Mouse (Mus musculus) heart, postnatal 4 days (tissue): Measurements from ENCODE around the gene Sema4g. TPM values are rescaled to one million over a fixed set of nuclear protein-coding genes. Genes with fewer than 3 reads are reported as not detected.

Experiments
- DNase-seq: peaks from one replicate; pipeline ENCODE4 v3.0.0; 2021
- total RNA-seq, 2 experiments: library from RNA; stranded (reverse); gene quantifications; 2 replicates each; pipeline ENCODE4 v1.2.3; 2021

Sema4g gene
- total RNA-seq, 2 experiments from 2014 or later = 1.2 to 2.0 TPM

GRCm38 (mm10) chr19:45048644-45049365 is 59.9 kb downstream of the Sema4g start:
- no peak for DNase-seq

- DNase-seq = no peak
Measured at GRCm38 (mm10) chr19:45049523-45049922, 60.6 kb downstream of the Sema4g start.

Other genes starting within 250 kb of the Sema4g start
- not detected for gene Pax2, start 233.1 kb upstream of the Sema4g start, total RNA-seq
- gene Slf2, start 58.0 kb upstream of the Sema4g start, total RNA-seq = 10 to 100 TPM; 37.2 to 40.9 TPM
- 10 to 100 TPM; 12.3 to 14.4 TPM for gene Twnk, start 16.6 kb downstream of the Sema4g start, total RNA-seq
- gene Mrpl43, start 17.3 kb downstream of the Sema4g start, total RNA-seq = 10 to 100 TPM; 45.3 to 45.5 TPM
- gene Lzts2, start 25.3 kb downstream of the Sema4g start, total RNA-seq = 10 to 100 TPM; 52.6 to 68.0 TPM
- gene Pdzd7, start 56.6 kb downstream of the Sema4g start, total RNA-seq = not detected
- gene Sfxn3, start 58.4 kb downstream of the Sema4g start, total RNA-seq = 10 to 100 TPM; 26.3 to 27.2 TPM
- 1 to 10 TPM; 5.1 to 6.2 TPM for gene Kazald1, start 86.1 kb downstream of the Sema4g start, total RNA-seq
- gene Tlx1, start 161.6 kb downstream of the Sema4g start, total RNA-seq = 1 to 10 TPM in 1 of 2 experiments, under 1 TPM in 1; 0.88 to 1.4 TPM
- gene Lbx1, start 246.7 kb downstream of the Sema4g start, total RNA-seq = not detected